Mouse (Mus musculus): ENCODE results near the gene Fancd2. TPM values are rescaled to one million over a fixed set of nuclear protein-coding genes. Genes with fewer than 3 reads are reported as not detected.
A peak's percentile ranks its signal among the peaks of the same experiment; 100 is the strongest.

Gene Fancd2
- polyA plus RNA-seq, 1 experiment from 2014 or later: 13.0 TPM

DNA sequence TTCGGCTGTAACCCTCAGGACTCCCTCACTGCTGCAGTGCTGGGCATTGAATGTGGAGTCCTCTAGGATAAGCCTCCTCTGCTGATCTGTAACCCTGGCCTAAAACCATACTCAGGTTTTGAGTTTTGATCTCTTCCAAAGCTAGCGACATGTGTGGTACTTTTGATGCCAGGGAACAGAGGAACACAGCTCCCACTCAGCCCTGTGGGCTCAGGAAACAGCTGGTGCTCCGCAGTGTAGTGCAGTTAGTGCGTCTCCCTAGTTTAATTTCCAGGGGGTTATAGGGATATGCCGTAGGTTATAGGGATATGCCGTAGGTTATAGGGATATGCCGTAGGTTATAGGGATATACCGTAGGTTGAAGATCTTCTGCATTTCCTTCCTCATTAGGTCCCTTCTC lies 83.5 kb downstream of the Fancd2 start:
- Histone ChIP-seq H3K9me3 (ENCODE audit: control insufficient read depth, low read length) (no peaks in the 10 kb centered on the region), H3K36me3 (ENCODE audit: control insufficient read depth, insufficient read depth, low read length) (peaks cover 37% of the 10 kb centered on the region), H3K4me2 (ENCODE audit: low read depth, low read length) (no peak overlapping the region), H3K27ac (ENCODE audit: low read length) (no peak overlapping the region), H3K27me3 (ENCODE audit: control insufficient read depth, insufficient read depth, low read depth, low read length) (no peaks in the 10 kb centered on the region), H3K9ac (ENCODE audit: low read length) (no peak overlapping the region), H3K4me1 (replicated peaks; ENCODE audit: control insufficient read depth, insufficient read depth, low read length) (no peaks in the 10 kb centered on the region), H3K4me3 (ENCODE audit: low read length) (no peak overlapping the region)
- 93% methylated on average over 8 of the region's 8 CpGs for WGBS
- no peak for ATAC-seq (ENCODE audit: low read depth)

DNA sequence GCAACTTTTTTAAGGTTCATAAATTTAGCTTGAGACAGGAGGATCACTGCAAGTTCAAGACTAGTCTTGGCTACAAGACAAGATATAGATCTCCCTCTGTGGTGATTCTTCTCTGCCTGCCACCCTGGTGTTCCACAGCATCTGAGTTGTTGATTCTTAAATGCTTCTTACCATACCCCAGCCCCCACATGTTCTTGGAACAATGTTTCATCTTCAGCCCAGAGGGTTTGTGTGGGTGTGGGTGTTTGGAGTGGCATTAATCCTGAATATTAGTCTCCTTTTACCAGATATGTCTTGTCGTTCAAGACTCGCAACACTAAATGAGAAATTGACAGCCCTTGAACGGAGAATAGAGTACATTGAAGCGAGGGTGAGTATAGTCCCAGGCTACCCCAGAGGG lies 84.0 kb downstream of the Fancd2 start:
- no peaks in the 10 kb centered on the region for H3K9me3 ChIP-seq (ENCODE audit: control insufficient read depth, low read length)
- H3K9ac ChIP-seq (ENCODE audit: low read length): no peak overlapping the region
- H3K4me2 ChIP-seq (ENCODE audit: low read depth, low read length): no peak overlapping the region
- 88% methylated on average over 4 of the region's 4 CpGs for WGBS
- no peaks in the 10 kb centered on the region for H3K4me1 ChIP-seq (replicated peaks; ENCODE audit: control insufficient read depth, insufficient read depth, low read length)
- ATAC-seq (ENCODE audit: low read depth): no peak
- peaks cover 37% of the 10 kb centered on the region for H3K36me3 ChIP-seq (ENCODE audit: control insufficient read depth, insufficient read depth, low read length)
- no peak overlapping the region for H3K27ac ChIP-seq (ENCODE audit: low read length)
- H3K4me3 ChIP-seq (ENCODE audit: low read length): no peak overlapping the region
- no peaks in the 10 kb centered on the region for H3K27me3 ChIP-seq (ENCODE audit: control insufficient read depth, insufficient read depth, low read depth, low read length)

DNA sequence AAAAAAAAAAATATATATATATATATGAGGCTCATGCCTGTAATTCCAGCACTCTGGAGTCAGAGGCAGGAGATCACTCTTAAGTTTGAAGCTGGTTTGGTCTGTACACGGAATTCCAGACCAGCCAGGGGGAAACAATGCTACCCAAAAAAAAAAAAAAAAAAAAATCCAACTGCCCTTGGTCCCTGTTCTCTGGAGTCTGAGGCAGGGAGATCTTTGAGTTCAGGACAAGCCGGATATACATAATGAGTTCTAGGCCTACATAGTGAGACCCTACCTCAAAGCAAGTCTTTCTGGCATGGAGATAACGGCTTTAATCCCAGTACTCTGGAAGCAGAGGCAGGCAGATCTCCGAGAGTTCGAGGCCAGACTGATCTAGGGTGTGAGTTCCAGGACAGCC lies 91.9 kb downstream of the Fancd2 start:
- Histone ChIP-seq H3K9me3 (ENCODE audit: control insufficient read depth, low read length) (no peaks in the 10 kb centered on the region), H3K4me2 (ENCODE audit: low read depth, low read length) (peak overlapping the region; percentile 94), H3K27ac (ENCODE audit: low read length) (peak overlapping the region; percentile 32; the same call in 1 of the 2 replicates), H3K4me3 (ENCODE audit: low read length) (peak overlapping the region; percentile 80), H3K27me3 (ENCODE audit: control insufficient read depth, insufficient read depth, low read depth, low read length) (no peaks in the 10 kb centered on the region), H3K36me3 (ENCODE audit: control insufficient read depth, insufficient read depth, low read length) (peaks cover 2% of the 10 kb centered on the region; the same call in 1 of the 2 replicates), H3K9ac (ENCODE audit: low read length) (peak overlapping the region; percentile 83), H3K4me1 (replicated peaks; ENCODE audit: control insufficient read depth, insufficient read depth, low read length) (peaks cover 13% of the 10 kb centered on the region)
- 62% methylated on average over 5 of the region's 5 CpGs for WGBS
- ATAC-seq (ENCODE audit: low read depth): no peak

DNA sequence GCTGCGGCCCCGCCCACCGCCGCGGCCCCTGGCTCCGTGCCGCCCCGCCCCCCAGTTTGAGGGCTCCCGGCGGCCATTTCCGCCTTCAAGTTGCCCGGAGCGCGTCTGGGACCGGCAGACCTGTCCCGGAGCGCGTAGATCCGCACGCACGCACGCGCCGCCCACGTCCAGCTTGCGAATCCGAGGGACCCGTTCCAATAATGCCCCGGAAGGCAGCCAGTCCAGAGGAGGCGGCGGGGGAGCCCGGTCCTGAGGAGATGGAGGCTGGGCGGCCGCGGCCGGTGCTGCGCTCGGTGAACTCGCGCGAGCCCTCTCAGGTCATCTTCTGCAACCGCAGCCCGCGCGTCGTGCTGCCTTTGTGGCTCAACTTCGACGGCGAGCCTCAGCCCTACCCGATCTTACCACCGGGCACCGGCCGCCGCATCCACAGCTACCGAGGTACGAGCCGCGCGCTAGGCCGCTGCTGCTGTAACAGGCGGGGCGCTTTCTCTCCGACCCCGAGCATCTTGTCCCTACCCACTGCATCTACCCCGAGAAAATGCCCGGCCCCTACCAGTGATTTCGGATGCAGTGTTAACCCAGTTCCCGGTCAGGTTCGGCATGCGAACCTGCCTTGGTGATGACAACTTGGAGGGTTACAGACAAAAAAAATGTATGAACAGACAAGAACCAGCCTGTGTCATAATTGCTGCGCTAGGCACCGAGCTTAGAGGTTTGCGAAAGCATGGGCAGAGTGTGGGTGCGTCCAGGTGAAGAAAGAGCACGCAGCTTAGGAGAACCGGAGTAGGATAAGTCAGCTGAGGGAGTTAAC lies 92.7 kb downstream of the Fancd2 start, which contains the start of gene Vhl:
Gene Vhl, plus strand, starts transcription at position 19 of the 811 bp plus-strand sequence.
- WGBS: under 1% methylated on average over 64 of the region's 76 CpGs
- Histone ChIP-seq H3K36me3 (ENCODE audit: control insufficient read depth, insufficient read depth, low read length) (peaks cover 5% of the 10 kb centered on the region), H3K9me3 (ENCODE audit: control insufficient read depth, low read length) (no peaks in the 10 kb centered on the region), H3K4me2 (ENCODE audit: low read depth, low read length) (peak within 1 kb of the TSS; percentile 94), H3K4me3 (ENCODE audit: low read length) (peak within 1 kb of the TSS; percentile 80), H3K4me1 (replicated peaks; ENCODE audit: control insufficient read depth, insufficient read depth, low read length) (peaks cover 13% of the 10 kb centered on the region), H3K27ac (ENCODE audit: low read length) (peak within 1 kb of the TSS; percentile 89), H3K9ac (ENCODE audit: low read length) (peak within 1 kb of the TSS; percentile 83), H3K27me3 (ENCODE audit: control insufficient read depth, insufficient read depth, low read depth, low read length) (no peaks in the 10 kb centered on the region)
- peak; percentile 93 for ATAC-seq (ENCODE audit: low read depth)

DNA sequence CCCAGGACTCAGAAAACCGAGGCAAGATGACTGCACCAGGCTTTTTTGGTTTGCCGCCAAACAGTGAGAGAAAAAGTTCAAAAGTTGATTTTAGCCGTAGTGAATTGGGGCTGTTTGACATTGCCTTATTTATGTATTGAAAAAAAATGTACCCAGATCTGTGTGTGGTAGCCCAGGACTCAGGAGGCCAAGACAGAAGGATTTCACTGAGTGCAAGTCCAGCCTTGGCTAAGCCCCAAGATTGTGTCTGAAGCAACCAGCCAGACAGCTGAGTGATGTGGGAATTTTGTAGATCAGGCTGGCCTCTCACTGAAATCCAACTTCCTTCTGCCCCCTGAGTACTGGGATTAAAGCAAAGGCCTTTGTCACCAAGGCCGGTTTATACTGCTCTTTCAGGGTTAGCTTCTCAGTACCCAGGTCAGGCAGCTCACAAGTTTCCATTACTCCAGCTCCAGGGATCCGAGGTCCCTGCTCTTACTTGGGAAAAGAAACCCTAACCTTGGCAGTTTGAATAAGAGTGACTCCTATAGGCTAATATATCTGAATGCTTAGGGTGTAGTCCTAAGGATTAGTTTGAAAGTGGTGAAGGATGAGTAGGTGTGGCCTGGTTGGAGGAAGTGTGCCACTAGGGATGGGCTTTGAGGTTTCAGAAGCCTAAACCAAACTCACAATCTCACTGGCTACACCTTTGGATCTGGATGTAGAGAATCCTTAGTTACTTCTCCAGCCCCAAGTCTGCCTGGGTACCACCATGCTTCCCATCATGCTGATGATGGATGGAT lies 93.7 kb downstream of the Fancd2 start:
- peak overlapping the region; percentile 83 for H3K9ac ChIP-seq (ENCODE audit: low read length)
- H3K4me1 ChIP-seq (replicated peaks; ENCODE audit: control insufficient read depth, insufficient read depth, low read length): peaks cover 13% of the 10 kb centered on the region
- peak overlapping the region; percentile 94 for H3K4me2 ChIP-seq (ENCODE audit: low read depth, low read length)
- no peak for ATAC-seq (ENCODE audit: low read depth)
- no peaks in the 10 kb centered on the region for H3K9me3 ChIP-seq (ENCODE audit: control insufficient read depth, low read length)
- WGBS: 32% methylated on average over 5 of the region's 5 CpGs
- H3K27ac ChIP-seq (ENCODE audit: low read length): no peak overlapping the region
- peaks cover 15% of the 10 kb centered on the region for H3K36me3 ChIP-seq (ENCODE audit: control insufficient read depth, insufficient read depth, low read length)
- peak overlapping the region; percentile 80 for H3K4me3 ChIP-seq (ENCODE audit: low read length)
- no peaks in the 10 kb centered on the region for H3K27me3 ChIP-seq (ENCODE audit: control insufficient read depth, insufficient read depth, low read depth, low read length)

DNA sequence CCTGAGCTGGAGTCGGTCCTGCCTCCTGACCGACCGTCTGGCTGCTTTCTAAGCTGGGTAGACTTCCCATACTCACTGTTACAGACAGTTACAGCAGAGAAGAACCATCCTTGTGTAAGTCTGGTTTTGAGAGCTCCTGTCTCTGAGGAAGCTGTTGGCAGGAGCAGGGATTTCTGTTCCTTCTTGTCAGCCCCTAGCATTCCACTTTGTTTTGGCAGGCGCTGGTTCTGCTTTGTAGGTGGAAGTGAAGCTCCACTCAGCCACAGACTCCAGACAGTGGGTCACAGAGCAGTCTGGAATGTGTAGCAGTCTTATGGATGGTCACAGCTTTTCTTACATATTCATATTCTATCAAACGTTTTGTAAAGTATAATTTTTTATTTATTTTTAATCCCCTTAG lies 98.8 kb downstream of the Fancd2 start:
- H3K27me3 ChIP-seq (ENCODE audit: control insufficient read depth, insufficient read depth, low read depth, low read length): no peaks in the 10 kb centered on the region
- peaks cover 28% of the 10 kb centered on the region for H3K36me3 ChIP-seq (ENCODE audit: control insufficient read depth, insufficient read depth, low read length)
- no peak overlapping the region for H3K4me2 ChIP-seq (ENCODE audit: low read depth, low read length)
- H3K9me3 ChIP-seq (ENCODE audit: control insufficient read depth, low read length): no peaks in the 10 kb centered on the region
- ATAC-seq (ENCODE audit: low read depth): no peak
- H3K4me3 ChIP-seq (ENCODE audit: low read length): no peak overlapping the region
- no peak overlapping the region for H3K27ac ChIP-seq (ENCODE audit: low read length)
- H3K9ac ChIP-seq (ENCODE audit: low read length): no peak overlapping the region
- H3K4me1 ChIP-seq (replicated peaks; ENCODE audit: control insufficient read depth, insufficient read depth, low read length): peaks cover 3% of the 10 kb centered on the region
- 71% methylated on average over 5 of the region's 5 CpGs for WGBS

DNA sequence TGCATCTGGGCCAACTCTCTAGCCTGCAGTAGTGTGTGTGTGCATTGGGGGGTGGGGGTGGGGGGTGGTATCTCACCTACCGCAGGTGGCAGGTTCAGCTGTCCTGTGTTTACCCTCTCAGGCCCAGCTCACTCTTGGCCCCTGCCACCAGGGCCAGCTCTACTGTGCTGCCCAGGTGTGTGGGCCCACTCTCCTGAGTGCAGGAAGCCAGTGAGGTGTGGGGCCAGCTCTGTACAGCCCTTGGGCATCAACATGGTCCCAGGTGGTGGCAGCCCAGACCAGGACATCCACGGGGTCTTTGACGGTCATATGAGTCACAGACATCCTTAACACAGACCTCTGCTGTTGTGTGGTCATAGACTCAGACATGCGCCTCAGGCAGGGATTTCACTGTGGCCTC lies 101.4 kb downstream of the Fancd2 start:
- 82% methylated on average over 4 of the region's 4 CpGs for WGBS
- Histone ChIP-seq H3K9ac (ENCODE audit: low read length) (no peak overlapping the region), H3K27me3 (ENCODE audit: control insufficient read depth, insufficient read depth, low read depth, low read length) (no peaks in the 10 kb centered on the region), H3K27ac (ENCODE audit: low read length) (no peak overlapping the region), H3K4me3 (ENCODE audit: low read length) (no peak overlapping the region), H3K4me1 (replicated peaks; ENCODE audit: control insufficient read depth, insufficient read depth, low read length) (no peaks in the 10 kb centered on the region), H3K4me2 (ENCODE audit: low read depth, low read length) (no peak overlapping the region), H3K9me3 (ENCODE audit: control insufficient read depth, low read length) (no peaks in the 10 kb centered on the region), H3K36me3 (ENCODE audit: control insufficient read depth, insufficient read depth, low read length) (peaks cover 28% of the 10 kb centered on the region)
- ATAC-seq (ENCODE audit: low read depth): no peak

DNA sequence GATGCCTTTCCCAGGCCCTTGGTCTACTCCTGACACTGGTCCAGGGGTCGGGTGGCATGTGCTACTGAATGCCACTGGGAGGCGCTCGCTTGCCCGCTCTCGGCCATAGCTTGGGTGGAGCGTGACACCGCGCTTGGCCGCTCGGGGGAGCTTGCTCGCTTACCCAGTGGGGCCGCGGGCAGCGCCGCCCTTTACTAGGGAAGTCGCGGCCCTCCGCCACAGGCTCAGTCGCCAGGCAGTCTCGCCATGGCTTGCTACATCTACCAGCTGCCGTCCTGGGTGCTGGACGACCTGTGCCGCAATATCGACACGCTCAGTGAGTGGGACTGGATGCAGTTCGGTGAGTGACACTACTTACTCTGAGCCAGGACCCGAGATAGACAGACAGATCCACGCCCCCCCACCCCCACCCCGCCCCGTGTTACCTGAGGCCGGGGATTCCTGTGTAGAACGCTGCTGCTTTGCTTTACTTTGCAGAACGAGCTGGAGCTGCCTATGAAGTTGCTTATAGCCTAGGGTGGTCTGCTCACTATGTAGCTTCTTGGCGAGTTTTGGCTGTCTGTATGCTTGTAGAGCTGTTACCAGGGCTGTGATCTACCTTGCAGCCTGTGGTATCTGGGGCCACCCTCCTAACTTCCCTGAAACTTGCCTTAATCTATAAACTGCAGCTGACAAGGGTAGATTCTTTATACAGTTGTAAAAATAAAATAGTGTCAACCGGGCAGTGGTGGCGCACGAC lies 107.0 kb downstream of the Fancd2 start, which contains the start of gene Irak2:
Gene Irak2, plus strand, starts transcription at position 166 of the 739 bp plus-strand sequence.
- Histone ChIP-seq H3K4me1 (replicated peaks; ENCODE audit: control insufficient read depth, insufficient read depth, low read length) (no peaks in the 10 kb centered on the region), H3K4me3 (ENCODE audit: low read length) (peak within 1 kb of the TSS; percentile 58), H3K9me3 (ENCODE audit: control insufficient read depth, low read length) (no peaks in the 10 kb centered on the region), H3K9ac (ENCODE audit: low read length) (peak within 1 kb of the TSS; percentile 76), H3K36me3 (ENCODE audit: control insufficient read depth, insufficient read depth, low read length) (no peaks in the 10 kb centered on the region), H3K27ac (ENCODE audit: low read length) (no peak within 1 kb of the TSS), H3K4me2 (ENCODE audit: low read depth, low read length) (peak within 1 kb of the TSS; percentile 75), H3K27me3 (ENCODE audit: control insufficient read depth, insufficient read depth, low read depth, low read length) (no peaks in the 10 kb centered on the region)
- 8% methylated on average over 37 of the region's 37 CpGs for WGBS
- ATAC-seq (ENCODE audit: low read depth): peak; percentile 98

DNA sequence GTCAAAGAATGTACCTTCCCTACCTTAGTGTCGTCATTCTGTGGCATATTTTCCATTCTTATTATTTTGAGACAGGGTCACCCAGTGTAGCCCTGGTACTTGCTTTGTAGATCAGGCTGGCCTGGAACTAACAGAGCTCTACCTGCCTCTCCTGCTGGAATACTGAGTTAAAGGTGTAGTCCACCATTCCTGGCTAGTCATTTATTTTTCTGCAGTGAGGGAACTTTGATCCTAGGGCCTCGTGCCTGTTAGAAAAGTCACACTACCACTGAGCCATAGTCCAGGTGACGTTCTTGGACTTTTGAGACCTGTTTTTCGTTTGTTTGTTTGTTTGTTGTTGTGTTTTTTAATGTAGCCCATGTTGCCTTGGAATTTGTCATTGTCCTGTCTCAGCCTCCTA lies 107.7 kb downstream of the Fancd2 start:
- no peaks in the 10 kb centered on the region for H3K4me1 ChIP-seq (replicated peaks; ENCODE audit: control insufficient read depth, insufficient read depth, low read length)
- no peak for ATAC-seq (ENCODE audit: low read depth)
- H3K4me3 ChIP-seq (ENCODE audit: low read length): no peak overlapping the region
- WGBS: 76% methylated on average over 4 of the region's 4 CpGs
- no peaks in the 10 kb centered on the region for H3K9me3 ChIP-seq (ENCODE audit: control insufficient read depth, low read length)
- no peak overlapping the region for H3K9ac ChIP-seq (ENCODE audit: low read length)
- no peaks in the 10 kb centered on the region for H3K36me3 ChIP-seq (ENCODE audit: control insufficient read depth, insufficient read depth, low read length)
- H3K27me3 ChIP-seq (ENCODE audit: control insufficient read depth, insufficient read depth, low read depth, low read length): no peaks in the 10 kb centered on the region
- H3K4me2 ChIP-seq (ENCODE audit: low read depth, low read length): no peak overlapping the region
- no peak overlapping the region for H3K27ac ChIP-seq (ENCODE audit: low read length)
